Mouse (Mus musculus): Measurements from ENCODE around the gene Asic3. TPM values are rescaled to one million over a fixed set of nuclear protein-coding genes. Genes with fewer than 3 reads are reported as not detected.
A peak's percentile ranks its signal among the peaks of the same experiment; 100 is the strongest.
"Not testable (repeated sequence)": the region's sequence is repeated elsewhere in the genome, so short reads cannot be mapped to it uniquely, and the experiment has no call there.

Asic3 gene
- polyA plus RNA-seq, 1 experiment = not detected

GRCm38 (mm10) chr5:24393392-24393997 lies 19.7 kb upstream of the Asic3 start, which contains the start of gene Abcb8:
TSS of gene Abcb8 (plus strand) at chr5:24393663.
- WGBS = 20% methylated on average over 7 of the region's 7 CpGs
- TF ChIP-seq CTCF (IDR thresholded peaks at IDR 0.05; ENCODE audit: insufficient read depth, low read depth, low read length) = peak; percentile 42; the same call in 1 of the 2 replicates
- no peak for TF ChIP-seq POLR2A (IDR thresholded peaks at IDR 0.05; ENCODE audit: insufficient read depth, low read depth, low read length)

GRCm38 (mm10) chr5:24394165-24394894 lies 18.9 kb upstream of the Asic3 start:
- TF ChIP-seq CTCF (IDR thresholded peaks at IDR 0.05; ENCODE audit: insufficient read depth, low read depth, low read length) = peak; percentile 73
- TF ChIP-seq POLR2A (IDR thresholded peaks at IDR 0.05; ENCODE audit: insufficient read depth, low read depth, low read length) = peak; percentile 51; the same call in 1 of the 2 replicates
- H3K4me1 ChIP-seq (ENCODE audit: control insufficient read depth, insufficient read depth, low read length) = no peaks in the 10 kb centered on the region
- peak overlapping the region; percentile 77 for H3K4me3 ChIP-seq (ENCODE audit: insufficient read depth, low read depth, low read length)
- WGBS = under 1% methylated on average over 36 of the region's 36 CpGs
- peak overlapping the region; percentile 95 for H3K27ac ChIP-seq (ENCODE audit: insufficient read depth, low read depth, low read length)

More at GRCm38 (mm10) chr5:24393392-24393997, 19.7 kb upstream of the Asic3 start, which contains the start of gene Abcb8:
- Histone ChIP-seq H3K4me3 (ENCODE audit: insufficient read depth, low read depth, low read length) (peak within 1 kb of the TSS; percentile 77), H3K4me1 (ENCODE audit: control insufficient read depth, insufficient read depth, low read length) (no peaks in the 10 kb centered on the region), H3K27ac (ENCODE audit: insufficient read depth, low read depth, low read length) (peak within 1 kb of the TSS; percentile 95)

GRCm38 (mm10) chr5:24396254-24396653 lies 16.9 kb upstream of the Asic3 start:
- not testable (repeated sequence) for H3K4me1 ChIP-seq (ENCODE audit: control insufficient read depth, insufficient read depth, low read length); H3K27ac ChIP-seq (ENCODE audit: insufficient read depth, low read depth, low read length); H3K4me3 ChIP-seq (ENCODE audit: insufficient read depth, low read depth, low read length)
- WGBS = 91% methylated on average over 6 of the region's 6 CpGs

- Histone ChIP-seq H3K4me1 (ENCODE audit: control insufficient read depth, insufficient read depth, low read length) (peaks cover 7% of the 10 kb centered on the region), H3K4me3 (ENCODE audit: insufficient read depth, low read depth, low read length) (no peak overlapping the region), H3K27ac (ENCODE audit: insufficient read depth, low read depth, low read length) (no peak overlapping the region)
- WGBS = 91% methylated on average over 10 of the region's 10 CpGs
- no peak for TF ChIP-seq POLR2A (IDR thresholded peaks at IDR 0.05; ENCODE audit: insufficient read depth, low read depth, low read length)
- no peak for TF ChIP-seq CTCF (IDR thresholded peaks at IDR 0.05; ENCODE audit: insufficient read depth, low read depth, low read length)
These were observed 13.5 kb upstream of the Asic3 start for GRCm38 (mm10) chr5:24399686-24400085.

- TF ChIP-seq POLR2A (IDR thresholded peaks at IDR 0.05; ENCODE audit: insufficient read depth, low read depth, low read length) = no peak
- TF ChIP-seq CTCF (IDR thresholded peaks at IDR 0.05; ENCODE audit: insufficient read depth, low read depth, low read length) = no peak
- Histone ChIP-seq H3K4me1 (ENCODE audit: control insufficient read depth, insufficient read depth, low read length) (peaks cover 11% of the 10 kb centered on the region), H3K27ac (ENCODE audit: insufficient read depth, low read depth, low read length) (no peak overlapping the region), H3K4me3 (ENCODE audit: insufficient read depth, low read depth, low read length) (no peak overlapping the region)
- WGBS = 92% methylated on average over 11 of the region's 11 CpGs
These were observed 12.8 kb upstream of the Asic3 start for GRCm38 (mm10) chr5:24400362-24400761.

- H3K27ac ChIP-seq (ENCODE audit: insufficient read depth, low read depth, low read length) = no peak overlapping the region
- no peak overlapping the region for H3K4me3 ChIP-seq (ENCODE audit: insufficient read depth, low read depth, low read length)
- H3K4me1 ChIP-seq (ENCODE audit: control insufficient read depth, insufficient read depth, low read length) = peaks cover 18% of the 10 kb centered on the region
- TF ChIP-seq POLR2A (IDR thresholded peaks at IDR 0.05; ENCODE audit: insufficient read depth, low read depth, low read length) = no peak
- no peak for TF ChIP-seq CTCF (IDR thresholded peaks at IDR 0.05; ENCODE audit: insufficient read depth, low read depth, low read length)
- WGBS = 90% methylated on average over 5 of the region's 5 CpGs
These were observed 12.1 kb upstream of the Asic3 start for GRCm38 (mm10) chr5:24400911-24401605.

- 54% methylated on average over 9 of the region's 9 CpGs for WGBS
- Histone ChIP-seq H3K4me1 (ENCODE audit: control insufficient read depth, insufficient read depth, low read length) (peaks cover 24% of the 10 kb centered on the region), H3K4me3 (ENCODE audit: insufficient read depth, low read depth, low read length) (no peak overlapping the region), H3K27ac (ENCODE audit: insufficient read depth, low read depth, low read length) (no peak overlapping the region)
- TF ChIP-seq POLR2A (IDR thresholded peaks at IDR 0.05; ENCODE audit: insufficient read depth, low read depth, low read length) (no peak), CTCF (IDR thresholded peaks at IDR 0.05; ENCODE audit: insufficient read depth, low read depth, low read length) (no peak)
These were observed 11.2 kb upstream of the Asic3 start for GRCm38 (mm10) chr5:24401969-24402368.

GRCm38 (mm10) chr5:24404594-24405360 lies 8.4 kb upstream of the Asic3 start:
- peaks cover 24% of the 10 kb centered on the region for H3K4me1 ChIP-seq (ENCODE audit: control insufficient read depth, insufficient read depth, low read length)
- no peak overlapping the region for H3K4me3 ChIP-seq (ENCODE audit: insufficient read depth, low read depth, low read length)
- 42% methylated on average over 6 of the region's 6 CpGs for WGBS
- no peak for TF ChIP-seq POLR2A (IDR thresholded peaks at IDR 0.05; ENCODE audit: insufficient read depth, low read depth, low read length)
- no peak for TF ChIP-seq CTCF (IDR thresholded peaks at IDR 0.05; ENCODE audit: insufficient read depth, low read depth, low read length)
- peak overlapping the region; percentile 42; the same call in 1 of the 2 replicates for H3K27ac ChIP-seq (ENCODE audit: insufficient read depth, low read depth, low read length)

Measured in olfactory bulb, adult 2 months (tissue).